Mouse (Mus musculus) heart, postnatal 0 days (tissue): ENCODE data around the gene Armc5. TPM values are rescaled to one million over a fixed set of nuclear protein-coding genes. Genes with fewer than 3 reads are reported as not detected.

Source experiments
- ATAC-seq: fragments of 200-750 bp; cut with Nextera tagmentation; 2 replicates; pipeline ENCODE4 v1.8.0; 2017; ENCODE audit warnings: low read depth, moderate number of reproducible peaks, moderate library complexity; ENCODE audit not compliant: insufficient read depth
- DNase-seq: peaks from one replicate; pipeline ENCODE4 v3.0.0-alpha.2; 2016; ENCODE audit warnings: low spot score
- H3K27ac ChIP-seq: fragments of 300-500 bp; sonication (generic); 2 replicates; pipeline ENCODE4 v1.5.1; 2014; ENCODE audit warnings: low read depth, mild to moderate bottlenecking
- H3K27me3 ChIP-seq: fragments of 300-500 bp; sonication (generic); 2 replicates; pipeline ENCODE4 v1.6.1; 2014; ENCODE audit warnings: low read length, mixed read lengths; ENCODE audit not compliant: control insufficient read depth, insufficient read depth
- H3K36me3 ChIP-seq: fragments of 300-500 bp; sonication (generic); replicated peaks from 2 replicates; pipeline ENCODE4 v1.6.1; 2014; ENCODE audit warnings: low read length, mixed read lengths; ENCODE audit not compliant: control insufficient read depth, insufficient read depth
- H3K4me1 ChIP-seq: fragments of 300-500 bp; sonication (generic); 2 replicates; pipeline ENCODE4 v1.6.1; 2014; ENCODE audit warnings: antibody characterized with exemption; ENCODE audit not compliant: control insufficient read depth, insufficient read depth
- H3K4me2 ChIP-seq: fragments of 300-500 bp; sonication (generic); 2 replicates; pipeline ENCODE4 v1.6.1; 2014; ENCODE audit warnings: low read depth, mild to moderate bottlenecking, low read length, moderate library complexity
- H3K4me3 ChIP-seq: fragments of 300-500 bp; sonication (generic); 2 replicates; pipeline ENCODE4 v1.5.1; 2014; ENCODE audit warnings: low read depth, low read length
- H3K9ac ChIP-seq: fragments of 300-500 bp; sonication (generic); replicated peaks from 2 replicates; pipeline ENCODE4 v1.6.1; 2014; ENCODE audit warnings: low read depth, low read length, mixed read lengths
- H3K9me3 ChIP-seq: fragments of 300-500 bp; sonication (generic); replicated peaks from 2 replicates; pipeline ENCODE4 v1.6.1; 2016; ENCODE audit warnings: low read length; ENCODE audit not compliant: control insufficient read depth
- CTCF ChIP-seq: IDR thresholded peaks from 2 replicates; pipeline ENCODE4 v1.5.1; 2016; ENCODE audit warnings: antibody characterized with exemption, control low read depth, low read depth
- EP300 ChIP-seq: IDR thresholded peaks from 2 replicates; pipeline ENCODE4 v1.6.1; 2016; ENCODE audit warnings: antibody characterized with exemption, low read depth
- WGBS: fragments of 180-500 bp; shearing (Covaris S2); extraction: QIAGEN DNeasy Blood & Tissue Kit; methylation state at CpG from one replicate; pipeline ENCODE4 v1.1.7; 2014; 5-methylcytosine and 5-hydroxymethylcytosine counted together
- polyA plus RNA-seq: library from polyadenylated mRNA; unstranded; fragments of >200 nt; fragmentation: Nextera tagmentation; extraction: Ambion mirVana; gene quantifications from 2 replicates; pipeline ENCODE4 v1.2.1, GENCODE M21; 2015
- total RNA-seq: library from RNA; depleted of rRNA; stranded (reverse); fragments of >200 nt; gene quantifications from 2 replicates; pipeline ENCODE4 v1.2.3, GENCODE M21; 2014; ENCODE audit warnings: low replicate concordance

The Armc5 gene
- total and polyA plus RNA-seq, 2 experiments from 2014 or later, result 8.9 to 18.9 TPM

GRCm38 (mm10) chr7:128267391-128267790, 30.2 kb downstream of the Armc5 start:
- no peak overlapping the region for H3K27ac ChIP-seq
- H3K4me2 ChIP-seq, result no peak overlapping the region
- H3K9me3 ChIP-seq, result no peaks in the 10 kb centered on the region
- peaks cover 10% of the 10 kb centered on the region; the same call in 1 of the 2 replicates for H3K4me1 ChIP-seq
- TF ChIP-seq CTCF, result no peak
- TF ChIP-seq EP300, result no peak
- H3K36me3 ChIP-seq, result peaks cover 8% of the 10 kb centered on the region
- 57% methylated on average over 13 of the region's 13 CpGs for WGBS
- no peaks in the 10 kb centered on the region for H3K27me3 ChIP-seq
- H3K4me3 ChIP-seq, result no peak overlapping the region
- no peak overlapping the region for H3K9ac ChIP-seq
- ATAC-seq, result no peak
- no peak for DNase-seq

- Histone ChIP-seq H3K4me3 (no peak overlapping the region), H3K4me2 (no peak overlapping the region), H3K36me3 (peaks cover 9% of the 10 kb centered on the region), H3K9ac (no peak overlapping the region), H3K27me3 (no peaks in the 10 kb centered on the region), H3K4me1 (peaks cover 10% of the 10 kb centered on the region; the same call in 1 of the 2 replicates), H3K9me3 (no peaks in the 10 kb centered on the region), H3K27ac (no peak overlapping the region)
- ATAC-seq (no peak), DNase-seq (no peak)
- WGBS, result 66% methylated on average over 7 of the region's 7 CpGs
- TF ChIP-seq EP300 (no peak), CTCF (no peak)
These were observed 30.7 kb downstream of the Armc5 start for GRCm38 (mm10) chr7:128267813-128268212.

GRCm38 (mm10) chr7:128270431-128270850, 33.3 kb downstream of the Armc5 start:
- peaks cover 33% of the 10 kb centered on the region for H3K36me3 ChIP-seq
- no peak overlapping the region for H3K4me3 ChIP-seq
- H3K4me2 ChIP-seq, result no peak overlapping the region
- peak; percentile 62; the same call in 1 of the 2 replicates for ATAC-seq
- no peaks in the 10 kb centered on the region for H3K27me3 ChIP-seq
- H3K4me1 ChIP-seq, result peaks cover 10% of the 10 kb centered on the region; the same call in 1 of the 2 replicates
- TF ChIP-seq CTCF (no peak), EP300 (no peak)
- H3K9ac ChIP-seq, result no peak overlapping the region
- H3K27ac ChIP-seq, result no peak overlapping the region
- H3K9me3 ChIP-seq, result no peaks in the 10 kb centered on the region
- no peak for DNase-seq
- WGBS, result 26% methylated on average over 13 of the region's 13 CpGs

- Histone ChIP-seq H3K4me2 (no peak overlapping the region), H3K9ac (no peak overlapping the region), H3K27ac (no peak overlapping the region), H3K36me3 (peaks cover 43% of the 10 kb centered on the region), H3K4me3 (no peak overlapping the region), H3K4me1 (peaks cover 10% of the 10 kb centered on the region; the same call in 1 of the 2 replicates), H3K27me3 (no peaks in the 10 kb centered on the region), H3K9me3 (no peaks in the 10 kb centered on the region)
- DNase-seq, result no peak
- no peak for ATAC-seq
- TF ChIP-seq EP300 (no peak), CTCF (no peak)
- 90% methylated on average over 9 of the region's 9 CpGs for WGBS
These were observed 34.4 kb downstream of the Armc5 start for GRCm38 (mm10) chr7:128271496-128271895.

GRCm38 (mm10) chr7:128276051-128276450, 38.9 kb downstream of the Armc5 start:
- H3K36me3 ChIP-seq, result peaks cover 63% of the 10 kb centered on the region
- no peak overlapping the region for H3K9ac ChIP-seq
- no peak overlapping the region for H3K4me3 ChIP-seq
- DNase-seq (no peak), ATAC-seq (no peak)
- H3K4me2 ChIP-seq, result no peak overlapping the region
- H3K9me3 ChIP-seq, result no peaks in the 10 kb centered on the region
- no peaks in the 10 kb centered on the region for H3K27me3 ChIP-seq
- TF ChIP-seq EP300 (no peak), CTCF (no peak)
- WGBS, result 91% methylated on average over 6 of the region's 6 CpGs
- no peaks in the 10 kb centered on the region for H3K4me1 ChIP-seq
- no peak overlapping the region for H3K27ac ChIP-seq

- H3K27ac ChIP-seq, result no peak overlapping the region
- peaks cover 37% of the 10 kb centered on the region for H3K36me3 ChIP-seq
These were observed 42.6 kb downstream of the Armc5 start for GRCm38 (mm10) chr7:128279750-128280149.

More at GRCm38 (mm10) chr7:128279750-128280149, 42.6 kb downstream of the Armc5 start:
- ATAC-seq (no peak), DNase-seq (no peak)
- WGBS, result 94% methylated on average over 4 of the region's 4 CpGs
- no peaks in the 10 kb centered on the region for H3K4me1 ChIP-seq
- H3K9ac ChIP-seq, result no peak overlapping the region
- TF ChIP-seq CTCF (no peak), EP300 (no peak)
- H3K9me3 ChIP-seq, result no peaks in the 10 kb centered on the region
- no peaks in the 10 kb centered on the region for H3K27me3 ChIP-seq
- no peak overlapping the region for H3K4me3 ChIP-seq
- no peak overlapping the region for H3K4me2 ChIP-seq
